Mouse (Mus musculus) embryonic fibroblast, embryonic 13.5 days (primary cell): ENCODE data around the gene Sms. TPM values are rescaled to one million over a fixed set of nuclear protein-coding genes. Genes with fewer than 3 reads are reported as not detected.

ENCODE experiments used
- H3K27ac ChIP-seq: 2 replicates; pipeline ENCODE4 v1.5.1; 2012; ENCODE audit warnings: low read length, control low read depth, inconsistent platforms; ENCODE audit not compliant: insufficient read depth
- H3K4me1 ChIP-seq: 2 replicates; pipeline ENCODE4 v1.6.1; 2011; ENCODE audit warnings: low read length; ENCODE audit not compliant: control insufficient read depth, insufficient read depth
- H3K4me3 ChIP-seq: 2 replicates; pipeline ENCODE4 v1.5.1; 2011; ENCODE audit warnings: mild to moderate bottlenecking, control low read depth, low read length; ENCODE audit not compliant: insufficient read depth
- CTCF ChIP-seq: IDR thresholded peaks from 2 replicates; pipeline ENCODE4 v1.5.1; 2011; ENCODE audit warnings: mild to moderate bottlenecking, control low read depth, low read length, moderate library complexity, borderline replicate concordance; ENCODE audit not compliant: insufficient read depth
- POLR2A ChIP-seq: IDR thresholded peaks from 2 replicates; pipeline ENCODE4 v1.6.1; 2011; ENCODE audit warnings: low read depth, mild to moderate bottlenecking, control low read depth, low read length, moderate library complexity
- polyA plus RNA-seq: library from polyadenylated mRNA; stranded (reverse); fragments of >200 nt; gene quantifications from 2 replicates; pipeline ENCODE4 v1.2.4, GENCODE M21; 2011; ENCODE audit warnings: low read depth; ENCODE audit not compliant: missing spikeins, insufficient read length

The Sms gene
- polyA plus RNA-seq, 1 experiment: 26.5 TPM

GRCm38 (mm10) chrX:157488831-157489230 is 3.3 kb downstream of the Sms start:
- TF ChIP-seq CTCF: no peak
- no peak for TF ChIP-seq POLR2A
- Histone ChIP-seq H3K4me3 (no peak overlapping the region), H3K27ac (no peak overlapping the region), H3K4me1 (0 out of 2 replicates have a peak, but pooled peaks cover 2% of the 10 kb centered on the region)

- 0 out of 2 replicates have a peak, but pooled peaks cover 2% of the 10 kb centered on the region for H3K4me1 ChIP-seq
- H3K4me3 ChIP-seq: no peak overlapping the region
- TF ChIP-seq POLR2A (no peak), CTCF (no peak)
- no peak overlapping the region for H3K27ac ChIP-seq
Measured at GRCm38 (mm10) chrX:157486765-157487164, 5.3 kb downstream of the Sms start.

GRCm38 (mm10) chrX:157482842-157483241 is 9.2 kb downstream of the Sms start:
- H3K4me1 ChIP-seq: no peaks in the 10 kb centered on the region
- no peak overlapping the region for H3K27ac ChIP-seq
- TF ChIP-seq POLR2A: no peak
- no peak for TF ChIP-seq CTCF
- H3K4me3 ChIP-seq: no peak overlapping the region

GRCm38 (mm10) chrX:157481860-157482259 is 10.2 kb downstream of the Sms start:
- TF ChIP-seq CTCF (no peak), POLR2A (no peak)
- Histone ChIP-seq H3K4me3 (no peak overlapping the region), H3K4me1 (peaks cover 3% of the 10 kb centered on the region), H3K27ac (no peak overlapping the region)

- Histone ChIP-seq H3K4me1 (peaks cover 3% of the 10 kb centered on the region), H3K4me3 (no peak overlapping the region), H3K27ac (no peak overlapping the region)
- TF ChIP-seq POLR2A (no peak), CTCF (no peak)
Measured at GRCm38 (mm10) chrX:157477328-157477727, 14.8 kb downstream of the Sms start.

- no peak overlapping the region for H3K4me3 ChIP-seq
- TF ChIP-seq POLR2A: no peak
- TF ChIP-seq CTCF: no peak
- H3K4me1 ChIP-seq: peaks cover 3% of the 10 kb centered on the region
- peak overlapping the region; percentile 40; the same call in 1 of the 2 replicates for H3K27ac ChIP-seq
Measured at GRCm38 (mm10) chrX:157476153-157476810, 15.8 kb downstream of the Sms start.

- Histone ChIP-seq H3K4me1 (no peaks in the 10 kb centered on the region), H3K4me3 (no peak overlapping the region), H3K27ac (no peak overlapping the region)
- TF ChIP-seq POLR2A (no peak), CTCF (no peak)
Measured at GRCm38 (mm10) chrX:157471711-157472660, 20.1 kb downstream of the Sms start.

- Histone ChIP-seq H3K27ac (no peak overlapping the region), H3K4me1 (no peaks in the 10 kb centered on the region), H3K4me3 (no peak overlapping the region)
- TF ChIP-seq CTCF: no peak
- no peak for TF ChIP-seq POLR2A
Measured at GRCm38 (mm10) chrX:157468795-157469194, 23.3 kb downstream of the Sms start.

GRCm38 (mm10) chrX:157468055-157468454 is 24.0 kb downstream of the Sms start:
- TF ChIP-seq POLR2A: no peak
- no peak for TF ChIP-seq CTCF
- Histone ChIP-seq H3K4me3 (no peak overlapping the region), H3K27ac (no peak overlapping the region), H3K4me1 (no peaks in the 10 kb centered on the region)

GRCm38 (mm10) chrX:157465949-157466348 is 26.1 kb downstream of the Sms start:
- H3K4me3 ChIP-seq: no peak overlapping the region
- TF ChIP-seq POLR2A (no peak), CTCF (no peak)
- H3K27ac ChIP-seq: no peak overlapping the region
- no peaks in the 10 kb centered on the region for H3K4me1 ChIP-seq
